Mouse (Mus musculus): ENCODE measurements around the gene Gfra1. TPM values are rescaled to one million over a fixed set of nuclear protein-coding genes. Genes with fewer than 3 reads are reported as not detected.

The Gfra1 gene
- polyA plus RNA-seq, 1 experiment, result 0.09 TPM

DNA sequence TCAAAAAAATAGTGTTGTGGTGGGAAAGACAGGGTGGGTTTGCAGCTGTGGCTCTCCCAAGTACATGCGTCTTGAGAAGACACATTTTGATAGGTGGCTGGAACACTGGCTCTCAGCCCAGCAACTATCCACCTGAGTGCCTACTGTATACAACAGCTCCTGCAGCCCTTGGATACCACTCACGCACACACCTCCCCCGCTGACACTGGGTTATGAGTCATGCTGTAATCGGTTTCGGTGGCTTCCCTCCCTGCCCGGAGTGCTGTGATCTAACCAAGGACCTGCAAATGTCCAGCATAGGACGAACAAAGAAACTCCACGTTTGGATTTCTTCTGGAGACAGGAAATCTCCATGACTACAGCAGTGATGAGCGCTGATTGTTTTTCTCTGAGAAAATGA is 180.4 kb downstream of the Gfra1 start:
- no peak overlapping the region for H3K27ac ChIP-seq (ENCODE audit: insufficient read depth, low read length)
- WGBS, result 73% methylated on average over 9 of the region's 9 CpGs

DNA sequence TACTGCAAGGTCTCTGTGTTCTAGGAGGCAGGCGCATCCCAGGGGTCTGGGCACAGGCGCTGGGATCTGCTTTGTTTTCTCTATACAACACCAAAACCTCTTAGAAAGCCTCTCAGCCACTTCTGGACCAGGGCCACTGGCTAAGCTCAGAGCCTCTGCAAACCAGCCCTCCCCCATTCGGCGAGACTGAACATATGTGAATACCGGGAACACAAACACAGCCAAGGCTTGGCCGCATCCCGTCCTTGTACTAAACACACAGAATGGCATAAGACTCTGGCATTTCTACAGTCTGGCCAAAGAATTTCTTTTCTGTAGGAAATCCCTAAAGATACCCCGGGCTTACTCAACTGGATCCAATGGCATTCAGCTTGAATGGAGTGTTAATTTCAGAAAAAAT is 183.9 kb downstream of the Gfra1 start:
- WGBS, result 93% methylated on average over 8 of the region's 8 CpGs
- DNase-seq (ENCODE audit: low read depth in 1 of 2, low spot score in 2 of 2), result no peak
- no peak overlapping the region for H3K27ac ChIP-seq (ENCODE audit: insufficient read depth, low read length)
- H3K4me3 ChIP-seq (ENCODE audit: extremely low read depth, insufficient read depth, insufficient read length), result no peak overlapping the region
- TF ChIP-seq POLR2A (IDR thresholded peaks at IDR 0.05; ENCODE audit: low read depth, low read length), result no peak
- no peak for TF ChIP-seq CTCF (IDR thresholded peaks at IDR 0.05; ENCODE audit: extremely low read depth, insufficient read depth, insufficient read length, insufficient replicate concordance)
- H3K36me3 ChIP-seq (ENCODE audit: control insufficient read depth, insufficient read depth, low read length), result no peaks in the 10 kb centered on the region
- H3K27me3 ChIP-seq (ENCODE audit: control insufficient read depth, insufficient read depth, low read length), result no peaks in the 10 kb centered on the region
- H3K4me1 ChIP-seq (ENCODE audit: control insufficient read depth, insufficient read depth, insufficient read length), result no peaks in the 10 kb centered on the region

More for the DNA sequence above, 180.4 kb downstream of the Gfra1 start:
- Histone ChIP-seq H3K4me3 (ENCODE audit: extremely low read depth, insufficient read depth, insufficient read length) (no peak overlapping the region), H3K27me3 (ENCODE audit: control insufficient read depth, insufficient read depth, low read length) (no peaks in the 10 kb centered on the region), H3K4me1 (ENCODE audit: control insufficient read depth, insufficient read depth, insufficient read length) (no peaks in the 10 kb centered on the region), H3K36me3 (ENCODE audit: control insufficient read depth, insufficient read depth, low read length) (no peaks in the 10 kb centered on the region)
- TF ChIP-seq POLR2A (IDR thresholded peaks at IDR 0.05; ENCODE audit: low read depth, low read length) (no peak), CTCF (IDR thresholded peaks at IDR 0.05; ENCODE audit: extremely low read depth, insufficient read depth, insufficient read length, insufficient replicate concordance) (no peak)
- DNase-seq (ENCODE audit: low read depth in 1 of 2, low spot score in 2 of 2), result no peak

DNA sequence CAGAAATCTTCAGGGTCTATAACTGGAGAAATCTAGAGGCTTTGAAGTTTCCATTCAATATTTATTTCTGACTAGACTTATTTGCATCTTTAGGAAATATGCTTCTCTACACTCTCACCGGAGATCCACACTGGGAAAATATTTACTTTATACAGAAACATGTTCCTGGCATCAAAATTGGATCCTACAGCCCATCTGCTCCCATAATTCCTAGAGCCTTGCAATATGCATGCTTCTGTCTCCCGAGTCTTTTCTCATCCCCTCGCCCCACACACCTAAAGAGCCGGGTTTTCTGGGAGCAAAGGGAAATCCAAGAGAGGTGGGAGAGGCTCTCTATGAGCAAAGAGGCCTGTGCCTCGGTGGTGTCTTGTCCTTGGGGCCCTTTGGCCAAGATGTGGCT is 184.9 kb downstream of the Gfra1 start:
- Histone ChIP-seq H3K4me3 (ENCODE audit: extremely low read depth, insufficient read depth, insufficient read length) (no peak overlapping the region), H3K27ac (ENCODE audit: insufficient read depth, low read length) (no peak overlapping the region), H3K27me3 (ENCODE audit: control insufficient read depth, insufficient read depth, low read length) (no peaks in the 10 kb centered on the region), H3K36me3 (ENCODE audit: control insufficient read depth, insufficient read depth, low read length) (no peaks in the 10 kb centered on the region), H3K4me1 (ENCODE audit: control insufficient read depth, insufficient read depth, insufficient read length) (no peaks in the 10 kb centered on the region)
- TF ChIP-seq POLR2A (IDR thresholded peaks at IDR 0.05; ENCODE audit: low read depth, low read length), result no peak
- TF ChIP-seq CTCF (IDR thresholded peaks at IDR 0.05; ENCODE audit: extremely low read depth, insufficient read depth, insufficient read length, insufficient replicate concordance), result no peak
- DNase-seq (ENCODE audit: low read depth in 1 of 2, low spot score in 2 of 2), result no peak
- 84% methylated on average over 5 of the region's 5 CpGs for WGBS

DNA sequence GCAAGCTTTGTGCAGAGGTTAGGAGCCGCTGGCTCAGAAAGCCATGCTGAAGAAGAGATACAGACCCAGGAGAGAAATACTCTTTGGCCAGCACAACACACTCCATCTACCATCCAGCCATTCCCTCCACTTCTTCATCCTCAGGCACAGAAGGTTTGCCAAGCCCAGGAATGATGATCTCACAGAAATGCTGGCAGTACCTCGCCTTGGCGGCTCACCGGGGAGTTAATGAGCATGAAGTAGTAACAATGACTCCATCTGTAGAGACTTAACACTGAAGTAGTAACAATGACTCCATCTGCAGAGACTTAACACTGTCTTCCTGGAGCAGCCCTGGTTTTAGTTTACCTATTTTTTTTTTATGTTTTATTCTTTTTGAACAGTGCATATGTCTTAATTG is 187.2 kb downstream of the Gfra1 start:
- H3K4me1 ChIP-seq (ENCODE audit: control insufficient read depth, insufficient read depth, insufficient read length), result no peaks in the 10 kb centered on the region
- H3K27me3 ChIP-seq (ENCODE audit: control insufficient read depth, insufficient read depth, low read length), result no peaks in the 10 kb centered on the region
- H3K36me3 ChIP-seq (ENCODE audit: control insufficient read depth, insufficient read depth, low read length), result no peaks in the 10 kb centered on the region
- WGBS, result 94% methylated on average over 4 of the region's 4 CpGs
- H3K4me3 ChIP-seq (ENCODE audit: extremely low read depth, insufficient read depth, insufficient read length), result no peak overlapping the region
- H3K27ac ChIP-seq (ENCODE audit: insufficient read depth, low read length), result no peak overlapping the region
- no peak for TF ChIP-seq POLR2A (IDR thresholded peaks at IDR 0.05; ENCODE audit: low read depth, low read length)
- no peak for TF ChIP-seq CTCF (IDR thresholded peaks at IDR 0.05; ENCODE audit: extremely low read depth, insufficient read depth, insufficient read length, insufficient replicate concordance)
- no peak for DNase-seq (ENCODE audit: low read depth in 1 of 2, low spot score in 2 of 2)

DNA sequence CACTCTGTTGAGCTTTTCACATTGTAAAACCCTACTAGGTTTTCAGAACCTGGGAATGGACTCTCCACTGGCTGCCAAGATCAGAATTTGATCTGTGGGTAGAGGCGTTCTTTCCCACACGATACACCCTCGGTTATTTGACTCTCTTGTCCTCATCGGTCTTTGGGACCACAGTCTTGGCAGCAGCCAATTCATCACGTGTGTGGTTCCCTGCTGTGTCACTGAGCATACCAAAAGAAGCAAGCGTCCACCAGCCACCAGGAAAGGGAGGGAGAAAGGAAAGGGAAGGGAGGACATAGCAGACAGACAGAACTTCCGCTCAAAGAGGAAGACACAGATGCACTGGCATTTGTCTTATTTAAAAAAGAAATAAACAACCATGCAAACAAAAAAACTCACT is 189.1 kb downstream of the Gfra1 start:
- Histone ChIP-seq H3K27ac (ENCODE audit: insufficient read depth, low read length) (no peak overlapping the region), H3K36me3 (ENCODE audit: control insufficient read depth, insufficient read depth, low read length) (no peaks in the 10 kb centered on the region), H3K4me3 (ENCODE audit: extremely low read depth, insufficient read depth, insufficient read length) (no peak overlapping the region), H3K4me1 (ENCODE audit: control insufficient read depth, insufficient read depth, insufficient read length) (no peaks in the 10 kb centered on the region), H3K27me3 (ENCODE audit: control insufficient read depth, insufficient read depth, low read length) (no peaks in the 10 kb centered on the region)
- DNase-seq (ENCODE audit: low read depth in 1 of 2, low spot score in 2 of 2), result no peak
- WGBS, result 70% methylated on average over 7 of the region's 7 CpGs
- TF ChIP-seq CTCF (IDR thresholded peaks at IDR 0.05; ENCODE audit: extremely low read depth, insufficient read depth, insufficient read length, insufficient replicate concordance), result no peak

DNA sequence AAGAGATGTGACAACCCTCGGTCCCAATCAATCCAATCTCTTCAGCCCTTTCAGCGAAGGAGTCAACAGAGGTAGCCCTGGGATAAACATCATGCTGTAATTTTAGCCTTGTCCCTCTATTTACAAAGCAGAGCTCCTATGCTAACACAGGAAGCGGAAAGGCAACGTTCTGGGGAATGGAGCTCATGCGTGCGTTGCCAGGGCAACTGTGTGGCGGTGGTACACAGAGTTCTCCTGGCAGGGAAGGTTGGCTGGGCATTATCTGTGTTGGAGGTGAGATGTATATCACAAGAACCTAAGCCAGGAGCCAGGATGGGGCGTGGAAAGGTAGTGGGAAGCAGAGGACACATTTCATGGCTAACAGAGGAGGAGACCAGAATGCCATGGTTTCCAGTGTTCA is 194.8 kb downstream of the Gfra1 start:
- Histone ChIP-seq H3K36me3 (ENCODE audit: control insufficient read depth, insufficient read depth, low read length) (no peaks in the 10 kb centered on the region), H3K4me3 (ENCODE audit: extremely low read depth, insufficient read depth, insufficient read length) (no peak overlapping the region), H3K27me3 (ENCODE audit: control insufficient read depth, insufficient read depth, low read length) (no peaks in the 10 kb centered on the region), H3K27ac (ENCODE audit: insufficient read depth, low read length) (no peak overlapping the region), H3K4me1 (ENCODE audit: control insufficient read depth, insufficient read depth, insufficient read length) (no peaks in the 10 kb centered on the region)
- 88% methylated on average over 8 of the region's 8 CpGs for WGBS
- TF ChIP-seq POLR2A (IDR thresholded peaks at IDR 0.05; ENCODE audit: low read depth, low read length) (no peak), CTCF (IDR thresholded peaks at IDR 0.05; ENCODE audit: extremely low read depth, insufficient read depth, insufficient read length, insufficient replicate concordance) (no peak)
- DNase-seq (ENCODE audit: low read depth in 1 of 2, low spot score in 2 of 2), result no peak

DNA sequence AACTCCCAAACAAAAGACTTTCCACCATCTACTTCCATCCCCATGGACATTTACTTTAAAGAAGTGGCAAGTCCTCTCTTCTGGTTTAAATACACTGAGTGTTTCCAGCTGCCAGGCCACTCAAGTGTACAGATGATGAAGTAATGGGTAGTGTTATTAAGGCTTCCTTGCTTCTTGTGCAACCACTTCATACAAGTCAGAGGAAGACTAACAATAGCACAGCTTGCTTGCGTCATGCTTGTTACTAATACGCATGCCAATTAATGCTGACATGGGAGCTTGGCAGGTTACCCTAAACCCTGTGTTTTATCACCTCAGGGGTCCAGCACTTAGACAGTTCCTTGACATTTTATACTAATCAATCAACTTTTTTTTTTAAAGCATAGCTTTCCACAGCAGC is 196.5 kb downstream of the Gfra1 start:
- WGBS, result 89% methylated on average over 2 of the region's 2 CpGs
- no peaks in the 10 kb centered on the region for H3K4me1 ChIP-seq (ENCODE audit: control insufficient read depth, insufficient read depth, insufficient read length)
- DNase-seq (ENCODE audit: low read depth in 1 of 2, low spot score in 2 of 2), result no peak

More for the DNA sequence above, 196.5 kb downstream of the Gfra1 start:
- H3K27me3 ChIP-seq (ENCODE audit: control insufficient read depth, insufficient read depth, low read length), result no peaks in the 10 kb centered on the region
- H3K27ac ChIP-seq (ENCODE audit: insufficient read depth, low read length), result no peak overlapping the region
- no peak for TF ChIP-seq POLR2A (IDR thresholded peaks at IDR 0.05; ENCODE audit: low read depth, low read length)
- TF ChIP-seq CTCF (IDR thresholded peaks at IDR 0.05; ENCODE audit: extremely low read depth, insufficient read depth, insufficient read length, insufficient replicate concordance), result no peak
- H3K36me3 ChIP-seq (ENCODE audit: control insufficient read depth, insufficient read depth, low read length), result no peaks in the 10 kb centered on the region
- H3K4me3 ChIP-seq (ENCODE audit: extremely low read depth, insufficient read depth, insufficient read length), result no peak overlapping the region

All from spleen, adult 2 months (tissue).